Mouse (Mus musculus) MEL (cell line): ENCODE results near the gene Abhd4. TPM values are rescaled to one million over a fixed set of nuclear protein-coding genes. Genes with fewer than 3 reads are reported as not detected.
A peak's percentile ranks its signal among the peaks of the same experiment; 100 is the strongest.

Experiments used
- DNase-seq: peaks from one replicate; pipeline ENCODE4 v3.0.0; 2011; ENCODE audit warnings: low read depth, low spot score
- H3K27ac ChIP-seq: 2 replicates; pipeline ENCODE4 v1.5.1; 2012; ENCODE audit warnings: low read depth, mild to moderate bottlenecking, control low read depth, low read length, moderate library complexity; ENCODE audit not compliant: control insufficient read depth
- H3K27me3 ChIP-seq, 2 experiments: fragments of 150-350 bp in 1 of 2; sonication (generic) in 1 of 2; 2 replicates each; pipeline ENCODE4 v1.6.1; 2012; ENCODE audit warnings: low read length in 2 of 2, mild to moderate bottlenecking in 2 of 2, improper control_type of control experiment in 1 of 2, moderate library complexity in 1 of 2; ENCODE audit not compliant: insufficient read depth in 2 of 2, control insufficient read depth in 1 of 2
- H3K36me3 ChIP-seq, 2 experiments: 2 replicates each; pipeline ENCODE4 v1.6.1; 2012 to 2014; ENCODE audit warnings: low read length in 2 of 2, improper control_type of control experiment in 1 of 2, inconsistent platforms in 1 of 2, mild to moderate bottlenecking in 1 of 2; ENCODE audit not compliant: insufficient read depth in 2 of 2, control insufficient read depth in 1 of 2
- H3K4me1 ChIP-seq, 2 experiments: fragments of 150-350 bp in 1 of 2; sonication (generic) in 1 of 2; 2 replicates each; pipeline ENCODE4 v1.6.1; 2012; ENCODE audit warnings: low read length in 2 of 2, improper control_type of control experiment in 1 of 2, mild to moderate bottlenecking in 1 of 2; ENCODE audit not compliant: insufficient read depth in 2 of 2, control insufficient read depth in 1 of 2
- H3K4me3 ChIP-seq, 2 experiments: fragments of 150-350 bp in 1 of 2; sonication (generic) in 1 of 2; 2 replicates each; pipeline ENCODE4 v1.5.1; 2012; ENCODE audit warnings: low read depth in 2 of 2, low read length in 2 of 2, mild to moderate bottlenecking in 2 of 2, moderate library complexity in 2 of 2, control low read depth in 1 of 2, improper control_type of control experiment in 1 of 2; ENCODE audit not compliant: control insufficient read depth in 1 of 2, insufficient read depth in 1 of 2
- H3K79me2 ChIP-seq: 2 replicates; pipeline ENCODE4 v1.6.1; 2012; ENCODE audit warnings: mild to moderate bottlenecking, low read length, moderate library complexity; ENCODE audit not compliant: control insufficient read depth, poor library complexity, insufficient read depth
- H3K9ac ChIP-seq: 2 replicates; pipeline ENCODE4 v1.6.1; 2012; ENCODE audit warnings: low read depth, mild to moderate bottlenecking, control low read depth, low read length, moderate library complexity; ENCODE audit not compliant: control insufficient read depth, poor library complexity, severe bottlenecking
- H3K9me3 ChIP-seq: fragments of 150-350 bp; sonication (generic); replicated peaks from 2 replicates; pipeline ENCODE4 v1.6.1; 2012; ENCODE audit warnings: mild to moderate bottlenecking, low read length, improper control_type of control experiment, moderate library complexity; ENCODE audit not compliant: insufficient read depth
- CHD2 ChIP-seq: IDR thresholded peaks from 2 replicates; pipeline ENCODE4 v1.6.1; 2011; ENCODE audit warnings: low read length, improper control_type of control experiment
- E2F4 ChIP-seq: IDR thresholded peaks from 2 replicates; pipeline ENCODE4 v1.6.1; 2011; ENCODE audit warnings: low read depth, low read length, improper control_type of control experiment, borderline replicate concordance
- ELF1 ChIP-seq: IDR thresholded peaks from 2 replicates; pipeline ENCODE4 v1.6.1; 2014; ENCODE audit warnings: low read depth, mild to moderate bottlenecking, inconsistent platforms, low read length, improper control_type of control experiment, moderate library complexity
- ETS1 ChIP-seq: IDR thresholded peaks from 2 replicates; pipeline ENCODE4 v1.6.1; 2012; ENCODE audit warnings: low read depth, mild to moderate bottlenecking, inconsistent platforms, low read length, improper control_type of control experiment, moderate library complexity
- GABPA ChIP-seq: IDR thresholded peaks from 2 replicates; pipeline ENCODE4 v1.6.1; 2012; ENCODE audit warnings: low read depth, mild to moderate bottlenecking, inconsistent platforms, low read length, improper control_type of control experiment, moderate library complexity
- HCFC1 ChIP-seq: IDR thresholded peaks from 2 replicates; pipeline ENCODE4 v1.6.1; 2012; ENCODE audit warnings: low read depth, mild to moderate bottlenecking, inconsistent platforms, low read length, improper control_type of control experiment, moderate library complexity
- JUND ChIP-seq: IDR thresholded peaks from 2 replicates; pipeline ENCODE4 v1.6.1; 2011; ENCODE audit warnings: low read depth, mild to moderate bottlenecking, improper control_type of control experiment, low read length
- KAT2A ChIP-seq: conservative IDR thresholded peaks from 2 replicates; pipeline ENCODE4 v1.6.1; 2012; ENCODE audit warnings: low read depth, low read length, improper control_type of control experiment, inconsistent platforms
- MAZ ChIP-seq: IDR thresholded peaks from 2 replicates; pipeline ENCODE4 v1.6.1; 2012; ENCODE audit warnings: low read depth, mild to moderate bottlenecking, inconsistent platforms, low read length, improper control_type of control experiment
- MYC ChIP-seq: IDR thresholded peaks from 2 replicates; pipeline ENCODE4 v1.6.1; 2011; ENCODE audit warnings: low read depth, mild to moderate bottlenecking, low read length, improper control_type of control experiment, moderate library complexity
- POLR2A ChIP-seq, 2 experiments: IDR thresholded peaks; 2 replicates each; pipeline ENCODE4 v1.6.1; 2011 to 2012; ENCODE audit warnings: low read length in 2 of 2, mild to moderate bottlenecking in 2 of 2, control low read depth in 1 of 2, improper control_type of control experiment in 1 of 2, low read depth in 1 of 2, moderate library complexity in 1 of 2; ENCODE audit not compliant: control insufficient read depth in 1 of 2, insufficient read depth in 1 of 2, poor library complexity in 1 of 2
- POLR2AphosphoS5 ChIP-seq: IDR thresholded peaks from 2 replicates; pipeline ENCODE4 v1.6.1; 2012; ENCODE audit warnings: low read depth, borderline replicate concordance, mild to moderate bottlenecking, inconsistent platforms, low read length, moderate library complexity, mixed read lengths
- RAD21 ChIP-seq: IDR thresholded peaks from 2 replicates; pipeline ENCODE4 v1.6.1; 2011; ENCODE audit warnings: mild to moderate bottlenecking, low read depth, low read length, improper control_type of control experiment
- RCOR1 ChIP-seq: IDR thresholded peaks from 2 replicates; pipeline ENCODE4 v1.6.1; 2012; ENCODE audit warnings: low read depth, mild to moderate bottlenecking, inconsistent platforms, low read length, improper control_type of control experiment
- SIN3A ChIP-seq: IDR thresholded peaks from 2 replicates; pipeline ENCODE4 v1.6.1; 2012; ENCODE audit warnings: low read length, improper control_type of control experiment, inconsistent platforms
- TAL1 ChIP-seq: IDR thresholded peaks from 2 replicates; pipeline ENCODE4 v1.6.1; 2012; ENCODE audit warnings: mild to moderate bottlenecking, inconsistent platforms, low read length, moderate library complexity, mixed read lengths
- TBP ChIP-seq: IDR thresholded peaks from 2 replicates; pipeline ENCODE4 v1.8.0; 2011; ENCODE audit warnings: low read depth, low read length, improper control_type of control experiment
- TCF12 ChIP-seq: IDR thresholded peaks from 2 replicates; pipeline ENCODE4 v1.6.1; 2014; ENCODE audit warnings: low read depth, mild to moderate bottlenecking, inconsistent platforms, low read length, improper control_type of control experiment, moderate library complexity
- UBTF ChIP-seq: IDR thresholded peaks from 2 replicates; pipeline ENCODE4 v1.6.1; 2012; ENCODE audit warnings: low read depth, mild to moderate bottlenecking, inconsistent platforms, low read length, improper control_type of control experiment, moderate library complexity, borderline replicate concordance; ENCODE audit not compliant: insufficient read depth
- USF1 ChIP-seq: IDR thresholded peaks from 2 replicates; pipeline ENCODE4 v1.6.1; 2014; ENCODE audit warnings: low read depth, mild to moderate bottlenecking, inconsistent platforms, low read length, improper control_type of control experiment, moderate library complexity
- ZC3H11A ChIP-seq: IDR thresholded peaks from 2 replicates; pipeline ENCODE4 v1.6.1; 2012; ENCODE audit warnings: low read depth, mild to moderate bottlenecking, inconsistent platforms, low read length, improper control_type of control experiment
- ZKSCAN1 ChIP-seq: IDR thresholded peaks from 2 replicates; pipeline ENCODE4 v1.6.1; 2012; ENCODE audit warnings: low read depth, mild to moderate bottlenecking, inconsistent platforms, low read length, improper control_type of control experiment, moderate library complexity
- ZMIZ1 ChIP-seq: IDR thresholded peaks from 2 replicates; pipeline ENCODE4 v1.6.1; 2012; ENCODE audit warnings: low read depth, mild to moderate bottlenecking, inconsistent platforms, low read length, improper control_type of control experiment, moderate library complexity
- ZNF384 ChIP-seq: IDR thresholded peaks from 2 replicates; pipeline ENCODE4 v1.6.1; 2012; ENCODE audit warnings: low read depth, mild to moderate bottlenecking, inconsistent platforms, low read length, improper control_type of control experiment
- polyA plus RNA-seq, 2 experiments: library from polyadenylated mRNA; stranded (reverse) in 1 of 2; unstranded in 1 of 2; fragments of >175 nt in 1 of 2; fragments of >200 nt in 1 of 2; gene quantifications; 2 replicates each; pipeline versions ENCODE4 v1.2.1 to v1.2.4; 2012; ENCODE audit warnings: low replicate concordance in 2 of 2, low read depth in 1 of 2; ENCODE audit not compliant: insufficient read length in 2 of 2, insufficient read depth in 1 of 2, missing spikeins in 1 of 2
- total RNA-seq: library from RNA; depleted of rRNA; stranded (reverse); fragments of 300-350 nt; gene quantifications from 2 replicates; pipeline ENCODE4 v1.2.3, GENCODE M21; 2012

The Abhd4 gene
- total and polyA plus RNA-seq, 3 experiments: 13.1 to 32.0 TPM; not detected in 1

- peak; percentile 46; the same call in 1 of the 2 replicates for TF ChIP-seq USF1
- TF ChIP-seq RCOR1: no peak
- no peak for TF ChIP-seq ZMIZ1
- no peak for TF ChIP-seq ZC3H11A
- TF ChIP-seq ZKSCAN1: no peak
- TF ChIP-seq GABPA: no peak
- H3K4me3 ChIP-seq: no peak overlapping the region
- no peaks in the 10 kb centered on the region for H3K27me3 ChIP-seq
- no peaks in the 10 kb centered on the region for H3K79me2 ChIP-seq
- H3K36me3 ChIP-seq: peaks cover 0 to 21% of the 10 kb centered on the region in 2 experiments; a peak in 2 of 4 replicates
- 0 out of 2 replicates have a peak overlapping the region, but pooled peaks have one; percentile 12 for H3K27ac ChIP-seq
- DNase-seq: peak; percentile 46
- H3K9ac ChIP-seq: no peak overlapping the region
- H3K4me1 ChIP-seq: peaks cover 11 to 34% of the 10 kb centered on the region in 2 experiments
- no peaks in the 10 kb centered on the region for H3K9me3 ChIP-seq
Observed at GRCm38 (mm10) chr14:54222289-54222727, 31.7 kb upstream of the Abhd4 start.

- no peaks in the 10 kb centered on the region for H3K79me2 ChIP-seq
- TF ChIP-seq ELF1 (no peak), POLR2A (IDR thresholded peaks at IDR 0.05; ENCODE audit: control insufficient read depth in 1 of 2, insufficient read depth in 1 of 2, low read depth in 1 of 2, low read length in 2 of 2, poor library complexity in 1 of 2) (no peak), MYC (no peak), TCF12 (no peak), ETS1 (no peak), GABPA (no peak), TBP (no peak), E2F4 (no peak)
- peaks cover 0 to 21% of the 10 kb centered on the region in 2 experiments; a peak in 2 of 4 replicates for H3K36me3 ChIP-seq
- H3K4me1 ChIP-seq: peaks cover 11 to 34% of the 10 kb centered on the region in 2 experiments
- no peaks in the 10 kb centered on the region for H3K27me3 ChIP-seq
- H3K4me3 ChIP-seq: no peak overlapping the region
- H3K9ac ChIP-seq: no peak overlapping the region
- H3K27ac ChIP-seq: no peak overlapping the region
- H3K9me3 ChIP-seq: no peaks in the 10 kb centered on the region
- DNase-seq: no peak
Observed at GRCm38 (mm10) chr14:54223315-54224063, 30.5 kb upstream of the Abhd4 start.

- Histone ChIP-seq H3K79me2 (no peaks in the 10 kb centered on the region), H3K27me3 (no peaks in the 10 kb centered on the region), H3K9ac (no peak overlapping the region), H3K27ac (no peak overlapping the region), H3K9me3 (no peaks in the 10 kb centered on the region), H3K4me1 (peaks cover 11 to 34% of the 10 kb centered on the region in 2 experiments), H3K36me3 (peaks cover 0 to 21% of the 10 kb centered on the region in 2 experiments; a peak in 2 of 4 replicates), H3K4me3 (no peak overlapping the region)
- no peak for DNase-seq
- TF ChIP-seq ZC3H11A (no peak), ETS1 (no peak), TAL1 (no peak), HCFC1 (no peak), SIN3A (no peak), POLR2AphosphoS5 (no peak), JUND (no peak), POLR2A (IDR thresholded peaks at IDR 0.05; ENCODE audit: control insufficient read depth in 1 of 2, insufficient read depth in 1 of 2, low read depth in 1 of 2, low read length in 2 of 2, poor library complexity in 1 of 2) (no peak), RAD21 (no peak), ELF1 (no peak), KAT2A (no peak), GABPA (no peak), MAZ (no peak), UBTF (no peak), MYC (no peak), CHD2 (no peak), ZNF384 (no peak)
Observed at GRCm38 (mm10) chr14:54224064-54224417, 29.9 kb upstream of the Abhd4 start.
